Mouse (Mus musculus): ENCODE measurements around the gene Arpc3. TPM values are rescaled to one million over a fixed set of nuclear protein-coding genes. Genes with fewer than 3 reads are reported as not detected.
"Not testable (repeated sequence)": the region's sequence is repeated elsewhere in the genome, so short reads cannot be mapped to it uniquely, and the experiment has no call there.

Arpc3 gene
- total RNA-seq, 2 experiments from 2014 or later, result 164 to 180 TPM

GRCm38 (mm10) chr5:122434541-122434940, 42.9 kb downstream of the Arpc3 start:
- no peak for DNase-seq (ENCODE audit: low spot score in 2 of 2)

- no peak for DNase-seq (ENCODE audit: low spot score in 2 of 2)
Measured at GRCm38 (mm10) chr5:122439400-122440094, 47.9 kb downstream of the Arpc3 start.

- no peak for DNase-seq (ENCODE audit: low spot score in 2 of 2)
Measured at GRCm38 (mm10) chr5:122440095-122440630, 48.5 kb downstream of the Arpc3 start.

GRCm38 (mm10) chr5:122444492-122444891, 52.8 kb downstream of the Arpc3 start:
- DNase-seq (ENCODE audit: low spot score in 2 of 2), result no peak

- DNase-seq (ENCODE audit: low spot score in 2 of 2), result no peak
Measured at GRCm38 (mm10) chr5:122445051-122445610, 53.5 kb downstream of the Arpc3 start.

- no peak for DNase-seq (ENCODE audit: low spot score in 2 of 2)
Measured at GRCm38 (mm10) chr5:122447857-122448256, 56.2 kb downstream of the Arpc3 start.

GRCm38 (mm10) chr5:122448869-122449268, 57.2 kb downstream of the Arpc3 start:
- no peak for DNase-seq (ENCODE audit: low spot score in 2 of 2)

- no peak for DNase-seq (ENCODE audit: low spot score in 2 of 2)
Measured at GRCm38 (mm10) chr5:122449946-122450345, 58.3 kb downstream of the Arpc3 start.

GRCm38 (mm10) chr5:122450913-122451317, 59.2 kb downstream of the Arpc3 start:
- DNase-seq (ENCODE audit: low spot score in 2 of 2), result no peak

- DNase-seq (ENCODE audit: low spot score in 2 of 2), result no peak
Measured at GRCm38 (mm10) chr5:122451324-122451723, 59.6 kb downstream of the Arpc3 start.

- no peak for DNase-seq (ENCODE audit: low spot score in 2 of 2)
Measured at GRCm38 (mm10) chr5:122452194-122452593, 60.5 kb downstream of the Arpc3 start.

GRCm38 (mm10) chr5:122453188-122453587, 61.5 kb downstream of the Arpc3 start:
- DNase-seq (ENCODE audit: low spot score in 2 of 2), result no peak

- no peak for DNase-seq (ENCODE audit: low spot score in 2 of 2)
Measured at GRCm38 (mm10) chr5:122454442-122454841, 62.8 kb downstream of the Arpc3 start.

GRCm38 (mm10) chr5:122454883-122455282, 63.2 kb downstream of the Arpc3 start:
- no peak for DNase-seq (ENCODE audit: low spot score in 2 of 2)

- DNase-seq (ENCODE audit: low spot score in 2 of 2), result no peak
Measured at GRCm38 (mm10) chr5:122455584-122455983, 63.9 kb downstream of the Arpc3 start.

GRCm38 (mm10) chr5:122457054-122457453, 65.4 kb downstream of the Arpc3 start:
- DNase-seq (ENCODE audit: low spot score in 2 of 2), result not testable (repeated sequence)

GRCm38 (mm10) chr5:122458066-122458465, 66.4 kb downstream of the Arpc3 start:
- DNase-seq (ENCODE audit: low spot score in 2 of 2), result no peak

- no peak for DNase-seq (ENCODE audit: low spot score in 2 of 2)
Measured at GRCm38 (mm10) chr5:122459335-122459734, 67.7 kb downstream of the Arpc3 start.

- DNase-seq (ENCODE audit: low spot score in 2 of 2), result no peak
Measured at GRCm38 (mm10) chr5:122460656-122461055, 69.0 kb downstream of the Arpc3 start.

- no peak for DNase-seq (ENCODE audit: low spot score in 2 of 2)
Measured at GRCm38 (mm10) chr5:122461431-122461830, 69.8 kb downstream of the Arpc3 start.
